Comparison of ENCODE assay signal across 19 mouse cellular contexts in genomic region chr8:88431389-88431788, GRCm38 (mm10).
A peak's percentile ranks its signal among the peaks of the same experiment; 100 is the strongest.
DNase-seq lines count a peak whose midpoint lies in the region; ATAC-seq lines count a peak whose summit lies in the region.
"Had no signal": no experiment of that assay in that cellular context is flagged by ENCODE, and none has a peak within 500 bp of the region (broad histone marks: within the 10 kb centered on the region; RNA-seq: fewer than 3 reads in every experiment).

No protein-coding gene starts in this region.

- 0 out of 2 replicates have a peak, but pooled peaks have one; percentile 15 for ATAC-seq in kidney, embryonic 15.5 days (replicated peaks; ENCODE audit: low FRiP score)
- peak; percentile 43 for ATAC-seq in embryonic facial prominence, embryonic 15.5 days (ENCODE audit: insufficient number of reproducible peaks, low FRiP score, low TSS enrichment, low read depth)
- peak; percentile 28 for ATAC-seq in limb, embryonic 13.5 days (ENCODE audit: low FRiP score, low read depth)
- ATAC-seq: activated CD4-positive, CD25-positive, alpha-beta regulatory T cell, adult 4 months; forebrain, embryonic 13.5 days; hindbrain, embryonic 16.5 days; inflammation-experienced regulatory T-cells, adult 6 months; Patski had no signal

- no peak overlapping the region for H3K27ac ChIP-seq in kidney, embryonic 15.5 days
- H3K27ac ChIP-seq in embryonic facial prominence, embryonic 15.5 days (replicated peaks), result no peak overlapping the region
- peak overlapping the region; percentile 55; the same call in 1 of the 2 replicates for H3K27ac ChIP-seq in limb, embryonic 13.5 days
- H3K27ac ChIP-seq: forebrain, embryonic 13.5 days; gastrocnemius, adult 2 months had no signal

- no peak overlapping the region for H3K4me2 ChIP-seq in kidney, embryonic 15.5 days
- no peak overlapping the region for H3K4me2 ChIP-seq in embryonic facial prominence, embryonic 15.5 days (replicated peaks)
- H3K4me2 ChIP-seq in limb, embryonic 13.5 days (replicated peaks), result no peak overlapping the region; the same call in 1 of the 2 replicates
- H3K4me2 ChIP-seq: forebrain, embryonic 13.5 days; heart, embryonic 12.5 days had no signal

- no peaks in the 10 kb centered on the region for H3K9me3 ChIP-seq in kidney, embryonic 15.5 days (replicated peaks)
- H3K9me3 ChIP-seq in embryonic facial prominence, embryonic 15.5 days (replicated peaks), result no peaks in the 10 kb centered on the region
- H3K9me3 ChIP-seq in limb, embryonic 13.5 days, result no peaks in the 10 kb centered on the region
- H3K9me3 ChIP-seq: forebrain, embryonic 13.5 days had no signal

- H3K36me3 ChIP-seq in kidney, embryonic 15.5 days, result no peaks in the 10 kb centered on the region
- H3K36me3 ChIP-seq in embryonic facial prominence, embryonic 15.5 days, result no peaks in the 10 kb centered on the region
- H3K36me3 ChIP-seq in limb, embryonic 13.5 days, result no peaks in the 10 kb centered on the region
- H3K36me3 ChIP-seq: heart, embryonic 12.5 days had no signal

- DNase-seq in kidney, adult 18-20 months, result no peak
- DNase-seq in cerebellum, adult 11-12 months, result no peak
- no peak for DNase-seq in retina, postnatal 1 day
- DNase-seq: adrenal gland, adult 2 months; adrenal gland, postnatal 25 days; cerebellum, adult 8-10 months; cerebellum, postnatal 14 days; embryo, embryonic 11 days; gastrocnemius, adult 2 months; gastrocnemius, postnatal 25 days had no signal

- no peak overlapping the region for H3K4me3 ChIP-seq in kidney, embryonic 15.5 days (replicated peaks)
- H3K4me3 ChIP-seq in embryonic facial prominence, embryonic 15.5 days (replicated peaks), result no peak overlapping the region
- no peak overlapping the region for H3K4me3 ChIP-seq in limb, embryonic 13.5 days
- H3K4me3 ChIP-seq: forebrain, embryonic 13.5 days; gastrocnemius, adult 2 months; heart, embryonic 12.5 days had no signal

- no peaks in the 10 kb centered on the region for H3K27me3 ChIP-seq in kidney, embryonic 15.5 days
- no peaks in the 10 kb centered on the region for H3K27me3 ChIP-seq in embryonic facial prominence, embryonic 15.5 days
- H3K27me3 ChIP-seq in limb, embryonic 13.5 days, result no peaks in the 10 kb centered on the region
- H3K27me3 ChIP-seq: forebrain, embryonic 13.5 days had no signal

- WGBS in kidney, embryonic 15.5 days, result 20% methylated on average over 6 of the region's 6 CpGs
- WGBS in embryonic facial prominence, embryonic 15.5 days, result 39% methylated on average over 6 of the region's 6 CpGs
- 17% methylated on average over 6 of the region's 6 CpGs for WGBS in limb, embryonic 13.5 days

- no peak overlapping the region for H3K9ac ChIP-seq in kidney, embryonic 15.5 days
- H3K9ac ChIP-seq in embryonic facial prominence, embryonic 15.5 days, result no peak overlapping the region
- H3K9ac ChIP-seq in limb, embryonic 13.5 days, result no peak overlapping the region
- H3K9ac ChIP-seq: forebrain, embryonic 13.5 days; heart, embryonic 12.5 days had no signal

- H3K4me1 ChIP-seq in kidney, embryonic 15.5 days, result peaks cover 4% of the 10 kb centered on the region; the same call in 1 of the 2 replicates
- H3K4me1 ChIP-seq in embryonic facial prominence, embryonic 15.5 days, result no peaks in the 10 kb centered on the region
- peaks cover 12% of the 10 kb centered on the region for H3K4me1 ChIP-seq in limb, embryonic 13.5 days
- H3K4me1 ChIP-seq: forebrain, embryonic 13.5 days; heart, embryonic 12.5 days had no signal
